Mouse (Mus musculus): ENCODE measurements around the gene Ablim2.

- TF ChIP-seq POLR2A (IDR thresholded peaks at IDR 0.05; ENCODE audit: borderline replicate concordance, low read depth, low read length) (no peak), CTCF (IDR thresholded peaks at IDR 0.05; ENCODE audit: low read depth, low read length) (no peak)
These were observed 18.0 kb upstream of the Ablim2 start, which contains the start of gene Sh3tc1 for GRCm38 (mm10) chr5:35739536-35740278.
